Mouse (Mus musculus) frontal cortex, postnatal 10 days (tissue): ENCODE results near the gene Mrpl42.

ENCODE experiments used
- DNase-seq, 2 experiments: peaks; one replicate each; pipeline ENCODE4 v3.0.0; 2022; ENCODE audit warnings: low spot score in 2 of 2, mixed read lengths in 1 of 2

Gene Mrpl42

DNA sequence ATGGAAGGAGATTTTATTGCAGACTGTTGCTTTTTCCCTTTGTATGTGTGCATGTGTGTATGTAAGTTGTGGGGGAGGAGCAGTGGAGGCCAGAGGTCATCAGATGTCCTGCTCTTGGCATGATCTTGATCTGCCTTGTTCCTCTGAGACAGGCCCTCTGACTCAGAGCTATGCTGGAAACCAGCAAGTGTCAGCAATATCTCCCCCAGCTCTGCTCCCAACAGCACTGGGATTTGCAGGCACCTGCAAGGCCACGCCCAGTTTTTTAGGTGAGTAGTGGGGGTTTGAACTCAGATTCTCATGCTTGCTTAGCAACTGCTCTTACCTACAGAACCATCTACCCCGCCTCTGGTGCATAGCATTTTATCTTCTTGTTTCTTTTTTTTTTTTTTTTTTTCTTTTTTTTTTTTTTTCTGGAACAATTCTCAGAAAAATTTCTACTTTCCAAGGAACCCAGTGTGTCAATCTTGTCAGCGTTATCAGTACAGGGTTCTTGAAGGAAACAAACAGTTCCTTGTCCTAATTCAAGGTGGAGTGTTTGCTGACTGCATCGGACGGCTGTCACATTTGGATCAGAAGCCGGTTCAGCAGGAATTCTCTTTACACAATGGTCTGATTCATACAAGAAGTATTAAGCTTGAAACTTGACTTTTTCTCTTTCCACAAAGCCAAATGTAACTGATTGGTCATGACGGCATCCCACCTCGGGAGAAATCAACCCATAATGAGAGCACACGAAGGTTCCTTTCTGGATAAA, 43.5 kb downstream of the Mrpl42 start:
- no peak for DNase-seq

DNA sequence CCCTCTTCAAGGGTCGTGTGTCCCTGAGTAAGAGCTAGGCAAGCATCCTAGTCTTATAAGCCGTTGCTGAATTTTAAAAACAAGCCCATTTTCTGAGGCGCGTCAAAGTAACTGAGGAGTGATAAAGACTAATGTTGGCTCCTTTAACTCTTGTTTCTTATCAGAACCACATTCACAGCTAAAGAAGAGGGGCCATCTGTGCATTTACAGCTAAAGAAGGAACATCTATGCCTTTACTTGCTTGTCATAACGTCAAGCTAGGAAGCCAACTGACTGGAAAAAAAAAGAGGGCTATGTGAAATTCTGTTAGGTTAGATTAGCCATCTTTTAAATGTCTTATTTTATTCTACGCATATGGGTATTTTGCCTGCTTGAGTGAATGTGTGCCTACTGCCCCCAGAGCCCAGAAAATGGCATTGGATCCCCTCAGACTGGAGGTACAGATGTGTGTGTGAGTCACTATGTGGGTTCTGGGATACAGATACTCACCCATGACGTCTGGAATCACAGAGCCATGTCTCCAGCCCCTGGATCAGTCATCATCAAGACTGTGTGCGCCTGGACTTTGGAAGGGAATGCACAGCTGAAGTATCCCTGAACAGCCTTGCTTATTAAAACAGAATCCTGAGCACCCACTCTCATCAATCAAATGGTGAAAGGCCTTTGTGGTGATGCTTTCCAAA, 44.2 kb downstream of the Mrpl42 start:
- no peak for DNase-seq

DNA sequence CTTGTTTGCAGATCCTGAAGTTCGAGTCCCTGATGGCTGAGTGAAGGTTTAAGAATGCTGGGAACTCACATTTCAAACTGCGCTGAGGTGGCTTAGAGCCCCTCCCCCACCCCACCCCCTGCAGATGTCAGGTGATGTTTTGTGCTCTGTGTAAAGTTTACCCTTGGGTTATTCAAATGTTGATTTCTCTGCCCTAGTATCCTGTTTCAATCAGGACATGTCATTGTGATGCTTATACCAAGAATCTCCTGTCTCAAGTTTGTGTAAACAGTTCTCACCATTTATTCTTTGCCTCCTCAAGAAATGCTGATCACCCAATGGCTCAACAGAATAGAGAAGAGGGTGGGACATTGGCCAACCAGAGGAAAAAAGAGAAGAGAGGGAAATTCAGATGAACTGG, 45.6 kb downstream of the Mrpl42 start:
- DNase-seq: no peak

DNA sequence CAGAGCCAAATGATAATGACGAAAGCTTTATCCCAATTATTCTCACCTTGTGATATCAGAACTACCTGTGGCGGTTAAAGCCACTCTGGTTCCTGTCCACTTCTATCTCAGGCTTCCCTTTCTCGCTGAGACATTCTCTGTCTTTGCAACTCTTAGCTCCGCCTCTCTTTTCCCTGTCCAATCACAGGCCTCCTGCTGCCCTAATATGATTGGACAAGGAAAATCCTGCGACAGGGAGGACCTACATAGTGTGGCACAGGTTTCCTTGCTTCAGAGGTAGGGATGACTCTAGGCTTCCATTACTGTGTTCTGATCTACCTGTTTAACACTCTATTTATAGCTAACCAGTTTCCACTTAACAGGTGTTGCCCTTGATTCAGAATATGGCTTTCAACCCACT, 48.5 kb downstream of the Mrpl42 start:
- no peak for DNase-seq

DNA sequence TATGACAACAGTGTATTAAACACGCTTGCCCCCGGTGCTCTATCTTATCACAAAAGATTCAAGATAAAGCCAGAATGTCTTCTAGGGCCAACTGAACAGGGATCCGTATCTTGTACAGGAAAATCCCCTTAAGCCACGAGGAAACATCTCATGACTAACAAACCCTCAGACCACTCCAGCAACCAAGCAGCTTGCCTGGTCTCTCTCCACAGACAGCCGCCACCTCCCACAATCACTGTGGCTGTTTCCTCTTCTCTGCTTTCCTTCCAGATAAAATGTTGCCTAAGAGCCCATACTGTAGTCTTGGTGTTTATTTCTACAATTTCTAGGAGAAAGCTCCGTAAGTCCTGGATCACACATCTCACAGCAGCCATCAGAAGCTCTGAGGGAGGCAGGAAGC, 52.7 kb downstream of the Mrpl42 start:
- DNase-seq: no peak

DNA sequence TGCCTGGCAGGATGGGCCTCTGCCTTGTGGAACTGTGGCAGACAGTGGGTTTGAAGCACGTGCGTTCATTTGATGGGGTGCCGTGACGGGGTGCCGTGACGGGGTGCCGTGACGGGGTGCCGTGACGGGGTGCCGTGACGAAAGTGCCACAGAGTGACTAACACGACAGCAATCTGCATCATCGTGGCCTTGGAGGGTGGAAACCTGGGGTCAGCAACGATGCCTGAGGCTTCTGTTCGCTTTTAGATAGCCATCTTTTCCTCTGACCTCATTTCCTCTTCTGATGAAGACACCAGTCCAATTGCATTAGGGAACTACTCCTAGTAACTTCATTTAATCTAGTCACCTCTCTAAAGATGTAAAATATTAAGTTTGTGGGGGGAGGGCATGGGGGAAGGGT, 53.8 kb downstream of the Mrpl42 start:
- no peak for DNase-seq

DNA sequence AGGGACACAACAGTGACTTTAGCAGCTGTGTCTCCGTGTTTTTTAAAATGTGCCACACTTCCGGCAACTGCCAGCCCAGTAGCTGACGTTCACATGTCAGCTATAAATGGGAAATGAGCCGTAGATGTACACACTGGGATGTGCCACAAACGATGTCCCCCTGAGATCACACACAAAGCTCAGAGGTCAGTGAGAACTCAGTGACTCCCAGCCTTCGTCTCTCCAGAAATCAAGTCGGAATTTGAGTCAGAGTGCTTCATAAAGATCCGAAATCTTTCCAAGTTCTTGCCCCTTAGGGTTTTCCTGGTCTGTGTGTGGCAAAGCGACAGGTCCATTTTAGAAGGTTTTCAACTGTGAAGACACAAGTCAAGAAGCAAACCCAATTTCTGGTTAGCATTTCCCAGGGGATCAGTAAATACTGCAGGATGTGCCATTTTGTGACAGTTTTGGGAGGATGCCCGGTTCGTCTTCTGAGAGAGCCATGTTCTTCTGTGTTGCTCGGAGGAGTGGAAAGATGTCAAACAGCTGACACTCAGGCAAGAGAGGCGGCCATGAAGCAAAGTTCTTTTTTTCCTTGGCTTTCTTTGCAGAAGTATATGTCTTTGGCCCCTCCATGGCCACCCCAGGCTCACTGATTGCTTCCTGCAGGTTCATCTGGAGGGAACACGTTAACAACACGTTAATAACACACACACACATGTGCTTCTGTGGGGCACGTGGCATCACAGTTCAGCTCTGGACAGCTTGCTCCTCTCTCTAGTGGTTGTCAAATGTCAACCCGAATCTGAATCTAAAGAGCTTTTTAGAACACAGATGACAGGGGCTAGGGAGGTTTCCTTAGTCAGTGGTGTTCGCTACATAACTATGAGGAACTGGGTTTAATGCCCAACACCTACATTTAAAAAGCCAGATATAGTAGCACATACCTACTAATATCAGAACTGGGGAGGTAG, 56.4 kb downstream of the Mrpl42 start:
- no peak for DNase-seq

DNA sequence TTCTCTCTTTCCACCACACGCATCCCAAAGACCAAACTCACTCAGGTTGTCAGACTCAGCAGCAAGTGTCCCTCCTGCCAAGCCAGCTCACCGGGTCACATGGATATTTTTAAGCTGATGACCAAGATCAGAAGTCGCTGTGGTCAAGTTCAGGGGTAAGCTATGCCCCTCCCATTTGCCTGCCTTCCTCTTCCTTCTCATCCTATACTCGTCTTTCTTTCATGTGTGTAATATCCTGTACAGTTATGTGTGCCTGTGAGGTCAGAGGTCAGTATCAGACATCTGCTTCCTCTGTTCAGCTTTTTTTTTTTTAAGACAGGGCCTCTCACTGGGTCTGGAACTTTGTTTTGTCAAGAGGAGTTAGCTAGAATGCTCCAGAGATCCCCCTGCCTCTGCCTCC, 59.4 kb downstream of the Mrpl42 start:
- DNase-seq: no peak

DNA sequence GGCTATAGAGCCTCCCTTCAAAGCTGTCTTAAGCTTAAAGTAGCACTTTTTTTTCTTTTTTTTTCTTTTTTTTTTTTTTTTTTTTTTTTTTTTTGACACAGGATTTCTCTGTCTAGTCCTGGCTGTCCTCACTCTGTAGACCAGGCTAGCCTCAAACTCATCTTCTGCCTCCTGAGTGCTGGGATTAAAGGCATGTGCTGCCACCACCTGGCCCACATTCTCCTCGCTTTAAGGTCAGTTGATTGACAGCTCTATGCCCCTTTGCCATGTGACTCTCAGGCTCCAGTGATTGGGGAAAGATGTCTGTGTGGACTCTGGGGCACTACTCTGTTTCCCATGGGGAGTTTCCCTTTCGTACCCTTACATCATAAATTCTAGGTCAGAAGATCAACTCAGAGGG, 61.2 kb downstream of the Mrpl42 start:
- DNase-seq: no peak

DNA sequence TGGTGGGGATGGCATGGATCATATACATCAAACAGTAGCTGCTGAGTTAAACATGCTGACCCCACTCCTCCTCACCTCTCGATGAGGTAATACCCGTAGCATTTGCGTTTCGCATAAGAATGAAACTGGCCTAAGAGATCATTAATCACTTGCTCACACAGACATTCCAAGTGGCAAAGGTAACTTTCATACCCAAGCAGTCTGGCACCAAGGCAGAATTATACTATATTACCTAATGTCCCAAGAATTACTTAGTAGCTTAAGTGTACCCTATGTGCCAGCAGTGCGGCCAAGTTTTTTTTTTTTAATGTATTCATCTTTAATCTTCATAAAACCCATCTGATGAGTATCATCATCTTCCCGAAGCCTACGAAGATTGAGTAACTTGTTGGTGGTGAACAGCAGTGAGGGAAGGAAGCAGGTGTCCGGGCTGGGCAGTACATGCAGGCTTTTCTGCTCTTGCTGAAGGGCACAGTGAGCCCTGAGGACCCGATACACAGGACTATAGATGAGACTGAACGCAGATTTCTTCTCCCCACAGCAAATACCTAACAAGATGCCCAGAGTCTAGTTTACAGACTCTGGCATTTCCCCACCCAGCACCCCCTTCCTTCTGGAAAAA, 61.9 kb downstream of the Mrpl42 start:
- no peak for DNase-seq

DNA sequence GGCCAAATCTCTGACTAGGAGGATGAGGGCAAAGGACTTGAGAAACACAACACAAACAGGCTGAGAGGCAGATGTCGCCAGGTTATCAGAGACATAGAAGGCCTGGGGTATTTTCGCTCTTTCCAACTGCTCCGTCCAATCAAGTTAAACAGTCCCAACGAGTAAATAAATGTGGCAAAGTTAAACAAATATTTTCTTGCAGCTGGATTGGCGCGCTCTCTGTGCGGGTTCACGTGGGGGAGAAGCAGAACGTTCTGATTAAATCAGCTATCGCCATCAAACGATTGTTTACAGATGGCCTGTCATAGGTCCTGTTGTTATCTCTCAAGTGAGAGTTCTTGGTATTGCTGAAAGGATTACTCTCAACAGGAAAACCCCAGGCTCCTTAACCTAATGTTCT, 62.8 kb downstream of the Mrpl42 start:
- DNase-seq: no peak
